Mouse (Mus musculus) kidney, embryonic 14.5 days (tissue): ENCODE data around the gene Hnf4a. TPM values are rescaled to one million over a fixed set of nuclear protein-coding genes. Genes with fewer than 3 reads are reported as not detected.
"Not testable (repeated sequence)": the region's sequence is repeated elsewhere in the genome, so short reads cannot be mapped to it uniquely, and the experiment has no call there.

Experiments used
- ATAC-seq: fragments of 200-750 bp; cut with Nextera tagmentation; 2 replicates; pipeline ENCODE4 v1.8.0; 2017; ENCODE audit warnings: moderate number of reproducible peaks, mild to moderate bottlenecking, moderate TSS enrichment, moderate library complexity; ENCODE audit not compliant: low FRiP score, low TSS enrichment
- H3K27ac ChIP-seq: fragments of 300-500 bp; sonication (generic); 2 replicates; pipeline ENCODE4 v1.5.1; 2014; ENCODE audit warnings: low read depth, mild to moderate bottlenecking, low read length, moderate library complexity, mixed read lengths
- H3K27me3 ChIP-seq: fragments of 300-500 bp; sonication (generic); 2 replicates; pipeline ENCODE4 v1.6.1; 2014; ENCODE audit warnings: mild to moderate bottlenecking, low read length; ENCODE audit not compliant: control insufficient read depth, insufficient read depth
- H3K36me3 ChIP-seq: fragments of 300-500 bp; sonication (generic); 2 replicates; pipeline ENCODE4 v1.6.1; 2014; ENCODE audit warnings: low read length, mixed read lengths; ENCODE audit not compliant: control insufficient read depth, insufficient read depth
- H3K4me1 ChIP-seq: fragments of 300-500 bp; sonication (generic); 2 replicates; pipeline ENCODE4 v1.6.1; 2014; ENCODE audit warnings: low read length, mixed read lengths; ENCODE audit not compliant: control insufficient read depth, insufficient read depth
- H3K4me2 ChIP-seq: fragments of 300-500 bp; sonication (generic); replicated peaks from 2 replicates; pipeline ENCODE4 v1.6.1; 2014; ENCODE audit warnings: low read depth, mild to moderate bottlenecking, low read length
- H3K4me3 ChIP-seq: fragments of 300-500 bp; sonication (generic); 2 replicates; pipeline ENCODE4 v1.5.1; 2014; ENCODE audit warnings: mild to moderate bottlenecking, low read length
- H3K9ac ChIP-seq: fragments of 300-500 bp; sonication (generic); 2 replicates; pipeline ENCODE4 v1.6.1; 2014; ENCODE audit warnings: low read depth, mild to moderate bottlenecking, low read length, moderate library complexity
- H3K9me3 ChIP-seq: fragments of 300-500 bp; sonication (generic); 2 replicates; pipeline ENCODE4 v1.6.1; 2016; ENCODE audit warnings: low read length; ENCODE audit not compliant: control insufficient read depth
- WGBS: fragments of 180-500 bp; shearing (Covaris S2); extraction: QIAGEN DNeasy Blood & Tissue Kit; methylation state at CpG from one replicate; pipeline ENCODE4 v1.1.7; 2014; 5-methylcytosine and 5-hydroxymethylcytosine counted together
- polyA plus RNA-seq: library from polyadenylated mRNA; unstranded; fragments of >200 nt; fragmentation: Nextera tagmentation; extraction: Ambion mirVana; gene quantifications from 2 replicates; pipeline ENCODE4 v1.2.1, GENCODE M21; 2014

Hnf4a gene
- polyA plus RNA-seq: 6.0 and 10.7 TPM in 2 replicates

GRCm38 (mm10) chr2:163506300-163507004, at the start of gene Hnf4a:
Gene Hnf4a (plus strand): TSS chr2:163506808.
- 74% methylated on average over 10 of the region's 10 CpGs for WGBS
- Histone ChIP-seq H3K9ac (no peak within 1 kb of the TSS), H3K36me3 (no peaks in the 10 kb centered on the region), H3K27ac (no peak within 1 kb of the TSS), H3K4me3 (no peak within 1 kb of the TSS), H3K9me3 (no peaks in the 10 kb centered on the region), H3K4me1 (no peaks in the 10 kb centered on the region), H3K4me2 (no peak within 1 kb of the TSS), H3K27me3 (no peaks in the 10 kb centered on the region)
- ATAC-seq: no peak

GRCm38 (mm10) chr2:163458539-163459265, 47.9 kb upstream of the Hnf4a start:
- ATAC-seq: no peak
- WGBS: 51% methylated on average over 27 of the region's 27 CpGs

GRCm38 (mm10) chr2:163459380-163459779, 47.2 kb upstream of the Hnf4a start:
- no peak for ATAC-seq
- Histone ChIP-seq H3K4me2 (no peak overlapping the region), H3K36me3 (no peaks in the 10 kb centered on the region), H3K9ac (no peak overlapping the region), H3K27ac (no peak overlapping the region), H3K4me3 (no peak overlapping the region), H3K9me3 (no peaks in the 10 kb centered on the region), H3K4me1 (no peaks in the 10 kb centered on the region), H3K27me3 (peaks cover 6% of the 10 kb centered on the region; the same call in 1 of the 2 replicates)
- 38% methylated on average over 10 of the region's 10 CpGs for WGBS

More at GRCm38 (mm10) chr2:163458539-163459265, 47.9 kb upstream of the Hnf4a start:
- no peak overlapping the region for H3K9ac ChIP-seq
- H3K4me2 ChIP-seq: no peak overlapping the region
- no peaks in the 10 kb centered on the region for H3K4me1 ChIP-seq
- H3K27ac ChIP-seq: no peak overlapping the region
- no peaks in the 10 kb centered on the region for H3K36me3 ChIP-seq
- peaks cover 6% of the 10 kb centered on the region; the same call in 1 of the 2 replicates for H3K27me3 ChIP-seq
- no peak overlapping the region for H3K4me3 ChIP-seq
- H3K9me3 ChIP-seq: no peaks in the 10 kb centered on the region

GRCm38 (mm10) chr2:163460622-163461021, 46.0 kb upstream of the Hnf4a start:
- ATAC-seq: no peak

GRCm38 (mm10) chr2:163461307-163461706, 45.3 kb upstream of the Hnf4a start:
- not testable (repeated sequence) for H3K9ac ChIP-seq, H3K27me3 ChIP-seq, H3K4me3 ChIP-seq, ATAC-seq, H3K27ac ChIP-seq, H3K4me2 ChIP-seq, H3K9me3 ChIP-seq, H3K4me1 ChIP-seq, H3K36me3 ChIP-seq
- 97% methylated on average over 8 of the region's 9 CpGs for WGBS

More at GRCm38 (mm10) chr2:163460622-163461021, 46.0 kb upstream of the Hnf4a start:
- Histone ChIP-seq H3K4me3 (no peak overlapping the region), H3K9ac (no peak overlapping the region), H3K27me3 (peaks cover 6% of the 10 kb centered on the region; the same call in 1 of the 2 replicates), H3K36me3 (no peaks in the 10 kb centered on the region), H3K27ac (no peak overlapping the region), H3K9me3 (no peaks in the 10 kb centered on the region), H3K4me2 (no peak overlapping the region), H3K4me1 (no peaks in the 10 kb centered on the region)
- 89% methylated on average over 8 of the region's 8 CpGs for WGBS

GRCm38 (mm10) chr2:163462386-163462785, 44.2 kb upstream of the Hnf4a start:
- ATAC-seq: no peak
- no peak overlapping the region for H3K4me3 ChIP-seq
- H3K9ac ChIP-seq: no peak overlapping the region
- WGBS: 83% methylated on average over 5 of the region's 5 CpGs
- no peaks in the 10 kb centered on the region for H3K4me1 ChIP-seq
- no peak overlapping the region for H3K27ac ChIP-seq
- H3K4me2 ChIP-seq: no peak overlapping the region
- H3K9me3 ChIP-seq: no peaks in the 10 kb centered on the region
- peaks cover 6% of the 10 kb centered on the region; the same call in 1 of the 2 replicates for H3K27me3 ChIP-seq
- no peaks in the 10 kb centered on the region for H3K36me3 ChIP-seq

- Histone ChIP-seq H3K27ac (no peak overlapping the region), H3K9ac (no peak overlapping the region), H3K4me1 (no peaks in the 10 kb centered on the region), H3K4me3 (no peak overlapping the region), H3K4me2 (no peak overlapping the region), H3K9me3 (no peaks in the 10 kb centered on the region), H3K27me3 (peaks cover 6% of the 10 kb centered on the region; the same call in 1 of the 2 replicates), H3K36me3 (no peaks in the 10 kb centered on the region)
- 75% methylated on average over 11 of the region's 11 CpGs for WGBS
- ATAC-seq: no peak
These were observed 43.8 kb upstream of the Hnf4a start for GRCm38 (mm10) chr2:163462801-163463200.

- 58% methylated on average over 10 of the region's 10 CpGs for WGBS
These were observed 43.3 kb upstream of the Hnf4a start for GRCm38 (mm10) chr2:163463251-163463769.

GRCm38 (mm10) chr2:163463998-163464397, 42.6 kb upstream of the Hnf4a start:
- Histone ChIP-seq H3K4me1 (no peaks in the 10 kb centered on the region), H3K9me3 (no peaks in the 10 kb centered on the region), H3K27ac (no peak overlapping the region), H3K36me3 (peaks cover 4% of the 10 kb centered on the region; the same call in 1 of the 2 replicates), H3K9ac (no peak overlapping the region), H3K4me2 (no peak overlapping the region), H3K27me3 (peaks cover 3% of the 10 kb centered on the region; the same call in 1 of the 2 replicates), H3K4me3 (no peak overlapping the region)
- 75% methylated on average over 4 of the region's 4 CpGs for WGBS
- no peak for ATAC-seq

More at GRCm38 (mm10) chr2:163463251-163463769, 43.3 kb upstream of the Hnf4a start:
- no peak overlapping the region for H3K4me3 ChIP-seq
- no peak overlapping the region for H3K27ac ChIP-seq
- H3K4me2 ChIP-seq: no peak overlapping the region
- no peaks in the 10 kb centered on the region for H3K9me3 ChIP-seq
- peaks cover 4% of the 10 kb centered on the region; the same call in 1 of the 2 replicates for H3K27me3 ChIP-seq
- H3K4me1 ChIP-seq: no peaks in the 10 kb centered on the region
- ATAC-seq: no peak
- no peak overlapping the region for H3K9ac ChIP-seq
- no peaks in the 10 kb centered on the region for H3K36me3 ChIP-seq
